12 mouse cellular contexts compared by ENCODE assay signal in the genomic region with DNA sequence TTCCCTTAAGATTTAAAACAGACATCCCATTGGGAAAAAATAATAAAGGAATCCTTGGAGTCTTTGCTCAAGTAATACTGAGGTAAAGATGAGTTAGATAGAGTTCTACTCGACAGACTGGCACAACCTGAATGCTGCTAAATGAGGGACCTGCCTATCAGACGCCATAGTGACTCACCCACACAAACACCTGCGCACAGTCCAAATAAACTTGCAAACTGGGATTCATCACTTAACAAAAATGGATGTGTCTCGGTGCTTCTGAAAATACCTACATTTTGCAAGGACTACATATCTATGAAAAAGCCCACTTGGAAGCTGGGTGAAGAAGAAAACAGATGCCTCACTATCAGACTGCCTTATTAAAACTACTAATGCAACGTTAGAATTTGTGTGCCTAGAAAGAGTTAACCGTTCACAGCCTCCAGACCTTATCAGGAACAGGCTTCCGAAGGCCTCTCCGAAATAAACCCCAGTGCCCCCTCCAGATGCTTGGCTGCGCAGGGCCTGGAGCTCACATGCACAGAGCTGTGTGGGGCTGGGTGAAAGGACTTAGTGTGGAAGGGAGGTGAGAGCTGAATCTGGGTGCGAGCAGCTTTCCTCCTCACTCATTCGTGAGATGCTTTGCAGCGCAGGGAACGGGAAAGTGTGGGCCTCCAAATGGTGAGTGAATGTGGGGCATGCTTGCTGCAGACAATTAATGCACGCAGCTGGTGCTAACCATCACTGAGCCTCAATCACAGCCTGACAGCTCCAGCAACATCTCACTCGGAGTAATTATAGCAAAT.
DNase-seq lines count a peak whose midpoint lies in the region; ATAC-seq lines count a peak whose summit lies in the region.
"Had no signal": no experiment of that assay in that cellular context is flagged by ENCODE, and none has a peak within 500 bp of the region (broad histone marks: within the 10 kb centered on the region; RNA-seq: fewer than 3 reads in every experiment).

No protein-coding gene starts in this region.

- no peak overlapping the region for H3K4me3 ChIP-seq in hindbrain, embryonic 11.5 days (ENCODE audit: low read depth, low read length)
- H3K4me3 ChIP-seq in limb, embryonic 15.5 days: no peak overlapping the region
- H3K4me3 ChIP-seq: stomach, embryonic 15.5 days had no signal

- H3K4me1 ChIP-seq in hindbrain, embryonic 11.5 days (replicated peaks; ENCODE audit: control insufficient read depth, insufficient read depth, low read length): no peaks in the 10 kb centered on the region
- H3K4me1 ChIP-seq in limb, embryonic 15.5 days: peaks cover 23% of the 10 kb centered on the region

- H3K27me3 ChIP-seq in hindbrain, embryonic 11.5 days (ENCODE audit: control insufficient read depth, insufficient read depth, low read length): no peaks in the 10 kb centered on the region
- H3K27me3 ChIP-seq in limb, embryonic 15.5 days: 0 out of 2 replicates have a peak, but pooled peaks cover 3% of the 10 kb centered on the region
- H3K27me3 ChIP-seq: Patski; stomach, embryonic 15.5 days had no signal

- peak; percentile 45 to 59 for DNase-seq in left cerebral cortex, postnatal 14 days (ENCODE audit: low spot score in 2 of 2)
- DNase-seq in left cerebral cortex, adult 11 months (ENCODE audit: low spot score): no peak
- peak; percentile 13 for DNase-seq in hindbrain, embryonic 11.5 days (ENCODE audit: low spot score)
- DNase-seq in right cerebral cortex, postnatal 4 days: peak; percentile 47
- DNase-seq in adrenal gland, adult 18-20 months (ENCODE audit: low spot score in 2 of 2): no peak
- no peak for DNase-seq in ovary, postnatal 36 days (ENCODE audit: low spot score)
- DNase-seq in frontal cortex, postnatal 25 days (ENCODE audit: low spot score in 2 of 2): no peak
- DNase-seq: cerebellum, adult 11 months; gastrocnemius, postnatal 10 days had no signal

- H3K36me3 ChIP-seq in hindbrain, embryonic 11.5 days (ENCODE audit: control insufficient read depth, insufficient read depth, low read length): no peaks in the 10 kb centered on the region
- H3K36me3 ChIP-seq in limb, embryonic 15.5 days: no peaks in the 10 kb centered on the region
- H3K36me3 ChIP-seq: stomach, embryonic 15.5 days had no signal

- no peaks in the 10 kb centered on the region for H3K9me3 ChIP-seq in hindbrain, embryonic 11.5 days (ENCODE audit: control insufficient read depth, low read length)
- no peaks in the 10 kb centered on the region for H3K9me3 ChIP-seq in limb, embryonic 15.5 days
- H3K9me3 ChIP-seq: stomach, embryonic 15.5 days had no signal

- intact Hi-C loops in left cerebral cortex, postnatal 14 days (cut with DNase I): no loop called here

- H3K9ac ChIP-seq in hindbrain, embryonic 11.5 days (ENCODE audit: low read depth, low read length): no peak overlapping the region
- H3K9ac ChIP-seq in limb, embryonic 15.5 days: no peak overlapping the region
- H3K9ac ChIP-seq: stomach, embryonic 15.5 days had no signal

- H3K27ac ChIP-seq in hindbrain, embryonic 11.5 days (ENCODE audit: low read depth, low read length): no peak overlapping the region
- H3K27ac ChIP-seq in limb, embryonic 15.5 days: peak overlapping the region; percentile 47; the same call in 1 of the 2 replicates
- H3K27ac ChIP-seq: stomach, embryonic 15.5 days had no signal

- H3K4me2 ChIP-seq in hindbrain, embryonic 11.5 days (replicated peaks; ENCODE audit: low read depth, low read length): no peak overlapping the region
- H3K4me2 ChIP-seq in limb, embryonic 15.5 days: no peak overlapping the region
- H3K4me2 ChIP-seq: stomach, embryonic 15.5 days had no signal

- WGBS in hindbrain, embryonic 11.5 days: 62% methylated on average over 15 of the region's 15 CpGs
- WGBS in limb, embryonic 15.5 days: 34% methylated on average over 15 of the region's 15 CpGs

- ATAC-seq in hindbrain, embryonic 11.5 days (ENCODE audit: low FRiP score): no peak
- no peak for ATAC-seq in limb, embryonic 15.5 days (ENCODE audit: insufficient number of reproducible peaks, low FRiP score, low TSS enrichment, low read depth)
- ATAC-seq: Patski had no signal

Comparison
In these comparisons a context has a peak if more than half of its experiments do, and no peak if none do; other contexts are left out.
1. DNase-seq: peak in left cerebral cortex, postnatal 14 days (2 of 2), hindbrain, embryonic 11.5 days (single experiment) and right cerebral cortex, postnatal 4 days (single experiment); none in left cerebral cortex, adult 11 months (single experiment), adrenal gland, adult 18-20 months (0 of 2), ovary, postnatal 36 days (single experiment) and frontal cortex, postnatal 25 days (0 of 2).